Mouse (Mus musculus) lung, adult 2 months (tissue): ENCODE data around the gene Phf13. TPM values are rescaled to one million over a fixed set of nuclear protein-coding genes. Genes with fewer than 3 reads are reported as not detected.
A peak's percentile ranks its signal among the peaks of the same experiment; 100 is the strongest.

ENCODE experiments used
- DNase-seq: peaks from one replicate; pipeline ENCODE4 v3.0.0; 2022
- H3K4me1 ChIP-seq: fragments of 200-500 bp; 2 replicates; pipeline ENCODE4 v1.6.1; 2011; ENCODE audit warnings: low read length; ENCODE audit not compliant: control insufficient read depth, insufficient read depth
- H3K4me3 ChIP-seq: fragments of 200-500 bp; replicated peaks from 2 replicates; pipeline ENCODE3; 2011; ENCODE audit warnings: low read depth, mild to moderate bottlenecking, control low read depth, low read length; ENCODE audit errors: extremely low read depth
- CTCF ChIP-seq: fragments of 200-500 bp; IDR thresholded peaks from 2 replicates; pipeline ENCODE4 v1.5.1; 2011; ENCODE audit warnings: mild to moderate bottlenecking, low read length, control low read depth; ENCODE audit not compliant: insufficient read depth
- POLR2A ChIP-seq: fragments of 200-500 bp; IDR thresholded peaks from 2 replicates; pipeline ENCODE4 v1.6.1; 2011; ENCODE audit warnings: low read depth, mild to moderate bottlenecking, control low read depth, low read length, borderline replicate concordance; ENCODE audit errors: extremely low read depth
- WGBS: fragments of 180-500 bp; shearing (Covaris S2); methylation state at CpG from one replicate; pipeline ENCODE4 v1.1.7; 2018; 5-methylcytosine and 5-hydroxymethylcytosine counted together
- polyA plus RNA-seq: library from polyadenylated mRNA; depleted of rRNA; stranded (reverse); fragments of >200 nt; gene quantifications from 2 replicates; pipeline ENCODE4 v1.2.3, GENCODE M21; 2012

The Phf13 gene
- polyA plus RNA-seq, 1 experiment, result 8.9 TPM

DNA sequence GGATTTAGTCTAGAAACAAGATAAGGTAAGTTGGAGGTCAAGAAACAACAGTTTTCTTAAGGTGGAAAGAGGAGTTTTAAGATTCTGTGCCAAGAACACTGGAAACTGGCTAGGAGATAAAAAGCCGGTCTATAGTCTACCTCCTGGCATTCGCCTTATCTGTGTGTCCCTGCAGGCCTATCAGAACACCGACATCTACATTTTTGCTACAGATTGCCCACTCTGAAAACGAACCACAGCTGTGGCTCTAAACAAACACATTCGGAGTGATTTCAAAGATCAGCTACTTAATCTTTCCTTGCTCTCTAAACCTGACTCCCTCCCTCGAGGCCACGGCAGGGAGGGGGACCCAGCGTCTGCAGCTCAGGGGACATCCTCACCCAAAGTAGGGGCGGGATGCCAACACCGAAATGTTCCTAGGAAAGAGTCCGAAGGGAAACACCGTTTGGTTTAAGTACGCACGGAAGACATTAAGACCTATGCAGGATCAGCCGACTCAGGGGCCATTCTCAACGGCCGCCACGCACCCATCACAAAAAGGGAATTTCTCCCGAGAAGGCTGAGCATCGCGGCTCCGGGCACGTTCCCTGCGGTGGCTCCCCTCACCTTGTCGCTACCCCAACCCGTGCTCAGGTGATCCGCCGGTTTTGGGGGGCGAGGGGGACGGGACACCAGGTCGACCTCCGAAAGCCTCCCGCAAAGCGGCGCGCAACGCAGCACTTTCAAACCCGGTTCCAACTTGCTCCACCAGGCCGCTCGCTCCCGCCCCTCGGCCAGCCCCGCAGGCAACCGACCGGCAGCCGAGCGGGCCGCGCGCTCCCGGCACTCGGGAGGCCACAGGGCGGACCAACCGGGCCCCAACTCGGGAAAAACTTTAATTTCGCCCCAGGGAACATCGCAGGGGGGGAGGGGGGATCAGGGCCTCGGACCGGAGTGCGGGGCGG, 1.6 kb downstream of the Phf13 start:
- Histone ChIP-seq H3K4me3 (peak overlapping the region; percentile 100), H3K4me1 (peaks cover 13% of the 10 kb centered on the region)
- peak; percentile 47 for DNase-seq
- TF ChIP-seq CTCF (no peak), POLR2A (no peak)
- 5% methylated on average over 59 of the region's 61 CpGs for WGBS

DNA sequence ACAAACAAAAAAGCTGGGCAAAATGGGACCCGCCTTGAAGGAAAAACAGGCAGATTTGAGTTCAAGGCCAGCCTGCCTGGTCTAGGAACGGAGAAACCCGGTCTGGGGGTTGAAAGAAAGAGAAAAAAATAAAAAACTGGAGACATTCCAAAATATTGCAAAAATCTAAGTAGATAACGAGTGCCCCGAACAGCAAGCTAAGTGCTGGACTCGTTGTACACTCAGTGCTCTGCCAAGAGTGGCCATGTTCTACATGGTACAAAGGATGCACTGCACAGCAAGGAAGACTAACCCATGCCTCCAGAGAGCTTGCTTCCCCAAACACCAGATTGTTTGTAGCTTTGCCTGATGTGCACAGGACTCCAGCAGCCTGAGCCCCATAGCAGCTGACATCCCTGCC, 3.0 kb downstream of the Phf13 start:
- no peak for TF ChIP-seq POLR2A
- TF ChIP-seq CTCF, result no peak
- Histone ChIP-seq H3K4me1 (peaks cover 12% of the 10 kb centered on the region), H3K4me3 (no peak overlapping the region)
- WGBS, result 51% methylated on average over 6 of the region's 6 CpGs
- DNase-seq, result no peak

DNA sequence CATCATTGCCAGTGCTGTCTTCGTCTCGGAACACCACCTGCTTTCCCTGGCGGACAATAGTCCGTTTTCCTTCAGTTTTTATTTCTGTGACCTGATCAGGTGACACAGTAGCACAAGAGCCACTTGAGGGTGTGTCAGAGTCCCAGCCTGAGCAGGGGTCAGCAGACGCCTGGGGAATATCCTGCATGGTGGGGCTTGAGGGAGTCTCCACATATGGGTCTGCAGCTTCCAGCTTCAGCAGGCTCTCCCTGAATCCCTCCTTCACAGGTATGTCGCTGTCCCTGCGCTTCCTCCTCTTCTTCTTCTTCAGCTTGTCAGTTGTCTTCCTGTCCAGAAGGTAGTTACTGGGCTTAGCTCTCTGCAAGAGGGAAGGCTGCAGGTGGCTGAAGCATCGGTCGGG, 4.0 kb downstream of the Phf13 start:
- DNase-seq, result no peak
- Histone ChIP-seq H3K4me3 (no peak overlapping the region), H3K4me1 (peaks cover 12% of the 10 kb centered on the region)
- 88% methylated on average over 9 of the region's 9 CpGs for WGBS
- TF ChIP-seq POLR2A, result no peak
- no peak for TF ChIP-seq CTCF

DNA sequence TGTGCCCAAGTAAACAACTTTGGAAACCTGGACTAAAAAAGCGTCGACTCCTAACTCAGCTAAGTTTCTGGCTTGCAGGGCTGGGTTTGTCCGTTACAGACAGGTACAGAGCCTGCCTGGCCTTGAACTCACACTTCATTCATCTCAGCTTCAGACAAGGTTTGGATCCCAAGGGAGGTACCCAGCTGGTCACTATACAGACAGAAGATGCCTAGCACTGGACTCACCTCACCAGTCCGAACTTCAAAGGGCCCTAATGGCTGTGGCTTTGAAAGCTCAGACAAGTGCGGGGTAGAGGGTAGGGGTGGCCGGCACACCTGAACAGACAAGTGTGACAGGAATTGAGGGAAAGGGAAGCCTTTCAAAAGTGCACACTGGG, 7.0 kb downstream of the Phf13 start:
- WGBS, result 32% methylated on average over 6 of the region's 6 CpGs
- no peak for DNase-seq
- peak overlapping the region; percentile 3 for H3K4me3 ChIP-seq
- H3K4me1 ChIP-seq, result peaks cover 8% of the 10 kb centered on the region
- TF ChIP-seq POLR2A (no peak), CTCF (no peak)

DNA sequence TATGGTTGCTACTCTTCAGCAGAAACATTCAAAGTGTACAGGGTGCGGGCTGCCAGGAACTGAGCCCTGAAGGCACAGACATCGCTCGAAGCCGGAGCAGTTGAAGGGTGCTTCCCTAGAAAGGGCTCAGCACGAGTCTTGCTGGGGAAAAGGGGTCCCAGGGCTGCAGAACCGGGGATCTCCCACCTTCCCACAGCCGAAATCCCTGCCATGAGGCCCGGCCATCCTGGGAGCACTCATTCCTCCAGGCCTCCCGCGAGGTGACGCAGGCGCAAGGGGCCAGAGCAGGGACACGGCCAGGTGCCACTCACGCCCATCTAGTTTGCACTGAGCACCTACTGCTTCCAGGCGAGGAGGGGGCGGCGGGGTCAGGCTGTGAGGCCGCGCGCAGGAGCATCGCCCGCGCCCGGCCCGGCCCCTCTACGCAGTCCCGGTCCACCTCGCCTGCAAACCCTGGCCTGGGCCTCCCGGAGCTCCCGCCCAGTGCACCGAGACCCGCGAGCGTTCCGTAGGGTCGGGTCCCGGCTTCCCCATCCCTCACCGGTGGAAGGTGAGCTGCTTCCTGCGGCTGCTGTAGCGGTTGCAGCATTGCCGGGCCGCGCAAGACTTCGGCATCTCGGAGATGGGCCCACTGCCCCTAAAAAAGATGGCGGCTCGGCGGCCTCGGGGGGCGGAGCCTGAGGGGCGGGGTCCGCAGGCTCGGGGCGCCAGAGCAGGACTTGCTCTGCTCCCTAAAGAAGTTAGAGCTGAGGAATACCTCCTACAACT, 7.5 kb downstream of the Phf13 start, which contains the start of gene Thap3:
Gene Thap3 (minus strand): TSS at position 656 of the 768 bp plus-strand sequence.
- Histone ChIP-seq H3K4me3 (peak within 1 kb of the TSS; percentile 96), H3K4me1 (peaks cover 8% of the 10 kb centered on the region)
- DNase-seq, result peak; percentile 90
- TF ChIP-seq POLR2A, result peak; percentile 37; the same call in 1 of the 2 replicates
- no peak for TF ChIP-seq CTCF
- under 1% methylated on average over 54 of the region's 54 CpGs for WGBS

DNA sequence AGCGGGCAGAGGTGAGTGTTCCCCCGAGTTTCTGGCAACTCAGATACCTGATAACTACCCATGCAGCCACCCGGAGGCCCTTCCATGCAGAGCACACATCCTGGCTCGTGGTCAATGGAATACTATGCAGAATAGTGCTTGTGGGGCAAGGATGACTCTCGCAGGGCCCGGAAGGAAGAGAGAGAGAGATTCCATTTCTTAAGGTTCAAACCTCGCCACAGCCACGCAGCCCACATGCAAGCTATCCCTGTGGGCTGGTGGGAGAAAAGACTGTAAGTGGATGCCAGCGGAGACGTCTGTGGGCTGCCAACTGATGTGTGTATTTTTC, 8.1 kb downstream of the Phf13 start:
- H3K4me1 ChIP-seq, result peaks cover 4% of the 10 kb centered on the region
- DNase-seq, result no peak
- WGBS, result 19% methylated on average over 10 of the region's 10 CpGs
- TF ChIP-seq POLR2A (no peak), CTCF (no peak)
- peak overlapping the region; percentile 96 for H3K4me3 ChIP-seq

DNA sequence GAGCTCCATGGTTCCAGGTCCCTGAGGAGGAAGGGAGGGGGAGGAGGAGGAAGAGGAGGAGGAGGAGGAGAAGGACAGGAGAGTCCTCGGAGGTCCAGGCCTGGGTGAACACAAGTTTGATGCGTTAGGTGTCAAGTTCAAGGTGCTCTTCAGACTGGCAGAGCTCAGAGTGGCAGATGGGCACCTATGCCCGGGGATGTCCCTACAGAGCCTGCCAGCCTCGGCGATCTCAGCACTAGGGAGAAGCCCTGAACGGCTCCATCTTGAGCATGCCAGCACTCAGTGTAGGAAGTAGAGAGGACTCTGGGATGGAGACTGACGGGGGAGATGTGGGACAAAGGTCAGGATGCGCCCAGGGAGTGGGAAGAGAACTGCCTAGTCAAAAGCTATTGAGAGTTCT, 9.4 kb downstream of the Phf13 start:
- no peak for TF ChIP-seq CTCF
- no peak for TF ChIP-seq POLR2A
- DNase-seq, result no peak
- WGBS, result 58% methylated on average over 8 of the region's 8 CpGs
- H3K4me3 ChIP-seq, result no peak overlapping the region
- H3K4me1 ChIP-seq, result peaks cover 4% of the 10 kb centered on the region

DNA sequence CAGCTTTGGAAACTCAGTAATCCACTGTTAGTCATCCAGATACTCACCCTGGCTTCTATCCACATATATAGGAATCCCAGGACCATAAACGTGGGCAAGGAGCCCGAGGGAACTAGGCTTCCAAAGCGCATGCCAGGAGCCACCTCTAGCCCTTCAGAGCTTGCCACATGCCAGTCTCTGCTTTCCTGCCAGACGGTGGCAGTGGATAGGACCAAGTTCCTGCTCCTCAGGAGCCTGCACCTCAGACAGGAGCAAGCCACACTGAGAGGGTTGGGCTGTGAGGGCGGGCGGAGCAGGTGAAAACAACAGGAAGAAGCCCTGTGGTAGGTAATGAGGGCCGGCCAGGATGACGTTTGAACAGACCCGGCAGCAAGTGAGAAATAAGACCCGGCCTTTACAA, 10.2 kb downstream of the Phf13 start:
- no peak for DNase-seq
- TF ChIP-seq CTCF (no peak), POLR2A (no peak)
- 45% methylated on average over 10 of the region's 10 CpGs for WGBS
- H3K4me1 ChIP-seq, result peaks cover 4% of the 10 kb centered on the region
- H3K4me3 ChIP-seq, result no peak overlapping the region

DNA sequence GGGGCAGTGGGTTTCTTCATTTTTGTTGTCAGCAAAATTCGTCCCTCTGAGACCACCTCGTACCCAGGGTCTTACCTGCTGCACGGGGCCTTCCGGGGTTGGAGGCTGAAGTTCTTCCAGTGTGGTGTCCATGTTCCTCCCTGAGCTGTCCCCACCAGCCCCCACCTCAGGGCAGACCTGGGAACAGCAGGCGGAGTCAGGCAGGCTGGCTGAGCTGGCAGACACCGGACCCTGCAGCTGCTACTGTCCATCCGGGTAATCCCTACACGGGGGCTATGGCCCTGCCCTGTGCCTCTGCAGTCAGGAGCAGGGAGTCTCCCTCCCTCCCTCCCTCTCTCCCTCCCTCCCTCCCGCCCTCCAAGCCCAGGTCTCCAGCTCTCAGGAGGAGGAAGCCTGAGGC, 12.5 kb downstream of the Phf13 start:
- Histone ChIP-seq H3K4me1 (peaks cover 4% of the 10 kb centered on the region), H3K4me3 (no peak overlapping the region)
- no peak for TF ChIP-seq POLR2A
- no peak for TF ChIP-seq CTCF
- no peak for DNase-seq
- WGBS, result 50% methylated on average over 9 of the region's 9 CpGs
